Mouse (Mus musculus): Measurements from ENCODE around the gene Sec11a. TPM values are rescaled to one million over a fixed set of nuclear protein-coding genes. Genes with fewer than 3 reads are reported as not detected.

Gene Sec11a
- polyA plus RNA-seq, 1 experiment, result 93.1 TPM

DNA sequence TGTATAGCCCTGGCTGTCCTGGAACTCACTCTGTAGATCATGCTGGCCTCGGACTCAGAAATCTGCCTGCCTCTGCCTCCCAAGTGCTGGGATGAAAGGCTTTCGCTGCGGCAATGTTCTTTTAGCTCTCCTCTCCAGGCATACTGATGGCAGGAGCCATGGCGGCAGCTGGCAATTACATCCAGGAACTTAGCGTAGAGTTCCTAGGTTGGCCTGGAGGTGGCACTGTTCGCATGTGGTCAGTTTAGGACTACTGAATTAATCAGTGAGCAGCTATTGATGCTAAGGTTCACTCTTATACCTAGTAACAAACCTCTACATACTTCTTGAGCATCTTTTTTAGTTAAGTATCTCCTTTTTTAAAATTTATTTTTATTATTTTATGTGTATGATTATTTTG is 90.4 kb downstream of the Sec11a start:
- H3K36me3 ChIP-seq (ENCODE audit: control insufficient read depth, insufficient read depth, low read length), result no peaks in the 10 kb centered on the region
- no peak for TF ChIP-seq POLR2A (IDR thresholded peaks at IDR 0.05; ENCODE audit: low read depth, low read length)
- TF ChIP-seq CTCF (conservative IDR thresholded peaks at IDR 0.05; ENCODE audit: insufficient read depth, insufficient read length, low read depth, low read length), result peak; percentile 97
- no peaks in the 10 kb centered on the region for H3K27me3 ChIP-seq (replicated peaks; ENCODE audit: control insufficient read depth, insufficient read depth, low read length)
- no peak overlapping the region for H3K27ac ChIP-seq (ENCODE audit: insufficient read depth, low read depth, low read length)
- no peak overlapping the region for H3K4me3 ChIP-seq (ENCODE audit: insufficient read depth, low read depth, low read length)
- H3K4me1 ChIP-seq (ENCODE audit: control insufficient read depth, insufficient read depth, low read length), result peaks cover 3% of the 10 kb centered on the region; the same call in 1 of the 2 replicates
- WGBS, result 18% methylated on average over 6 of the region's 6 CpGs
- peak; percentile 88 for DNase-seq

DNA sequence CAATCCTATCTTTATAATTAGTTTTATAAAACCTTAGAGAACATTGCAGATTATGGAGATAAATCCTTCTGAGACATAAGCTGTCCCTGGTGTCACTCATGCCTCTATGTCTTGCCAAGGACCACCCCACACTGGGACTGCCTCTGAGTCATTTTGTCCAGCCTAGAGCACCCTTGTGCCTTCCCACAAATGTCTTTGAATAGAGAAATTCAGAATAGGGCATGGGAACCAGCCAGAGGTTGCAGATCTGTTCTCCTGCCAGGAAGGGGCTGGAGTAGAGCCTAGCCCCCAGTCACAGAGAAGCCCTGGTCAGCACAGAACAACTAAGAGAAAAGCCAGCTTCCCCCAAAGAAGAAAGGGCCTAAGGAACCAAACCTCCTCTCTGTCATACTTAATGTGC is 92.3 kb downstream of the Sec11a start:
- Histone ChIP-seq H3K36me3 (ENCODE audit: control insufficient read depth, insufficient read depth, low read length) (no peaks in the 10 kb centered on the region), H3K27me3 (replicated peaks; ENCODE audit: control insufficient read depth, insufficient read depth, low read length) (no peaks in the 10 kb centered on the region), H3K4me1 (ENCODE audit: control insufficient read depth, insufficient read depth, low read length) (peaks cover 3% of the 10 kb centered on the region; the same call in 1 of the 2 replicates), H3K4me3 (ENCODE audit: insufficient read depth, low read depth, low read length) (no peak overlapping the region), H3K27ac (ENCODE audit: insufficient read depth, low read depth, low read length) (no peak overlapping the region)
- no peak for TF ChIP-seq POLR2A (IDR thresholded peaks at IDR 0.05; ENCODE audit: low read depth, low read length)
- no peak for TF ChIP-seq CTCF (conservative IDR thresholded peaks at IDR 0.05; ENCODE audit: insufficient read depth, insufficient read length, low read depth, low read length)
- no peak for DNase-seq

Other genes starting within 250 kb of the Sec11a start
- 38.1 and 42.0 TPM in 2 replicates for gene Iqgap1, start 121.8 kb downstream of the Sec11a start, polyA plus RNA-seq (2012; rRNA removed)
- gene Zscan2, start 86.9 kb downstream of the Sec11a start, polyA plus RNA-seq (2012; rRNA removed), result 5.2 and 5.4 TPM in 2 replicates
- gene Wdr73, start 46.5 kb downstream of the Sec11a start, polyA plus RNA-seq (2012; rRNA removed), result 15.4 and 16.1 TPM in 2 replicates
- 4.6 and 5.0 TPM in 2 replicates for gene Nmb, start 42.7 kb downstream of the Sec11a start, polyA plus RNA-seq (2012; rRNA removed)
- 16.9 and 17.4 TPM in 2 replicates for gene Zfp592, start 45.9 kb upstream of the Sec11a start, polyA plus RNA-seq (2012; rRNA removed)
- gene Alpk3, start 109.8 kb upstream of the Sec11a start, polyA plus RNA-seq (2012; rRNA removed), result 0.04 and 0.88 TPM in 2 replicates
- 18.8 and 21.9 TPM in 2 replicates for gene Slc28a1, start 167.0 kb upstream of the Sec11a start, polyA plus RNA-seq (2012; rRNA removed)